In the genomic region with DNA sequence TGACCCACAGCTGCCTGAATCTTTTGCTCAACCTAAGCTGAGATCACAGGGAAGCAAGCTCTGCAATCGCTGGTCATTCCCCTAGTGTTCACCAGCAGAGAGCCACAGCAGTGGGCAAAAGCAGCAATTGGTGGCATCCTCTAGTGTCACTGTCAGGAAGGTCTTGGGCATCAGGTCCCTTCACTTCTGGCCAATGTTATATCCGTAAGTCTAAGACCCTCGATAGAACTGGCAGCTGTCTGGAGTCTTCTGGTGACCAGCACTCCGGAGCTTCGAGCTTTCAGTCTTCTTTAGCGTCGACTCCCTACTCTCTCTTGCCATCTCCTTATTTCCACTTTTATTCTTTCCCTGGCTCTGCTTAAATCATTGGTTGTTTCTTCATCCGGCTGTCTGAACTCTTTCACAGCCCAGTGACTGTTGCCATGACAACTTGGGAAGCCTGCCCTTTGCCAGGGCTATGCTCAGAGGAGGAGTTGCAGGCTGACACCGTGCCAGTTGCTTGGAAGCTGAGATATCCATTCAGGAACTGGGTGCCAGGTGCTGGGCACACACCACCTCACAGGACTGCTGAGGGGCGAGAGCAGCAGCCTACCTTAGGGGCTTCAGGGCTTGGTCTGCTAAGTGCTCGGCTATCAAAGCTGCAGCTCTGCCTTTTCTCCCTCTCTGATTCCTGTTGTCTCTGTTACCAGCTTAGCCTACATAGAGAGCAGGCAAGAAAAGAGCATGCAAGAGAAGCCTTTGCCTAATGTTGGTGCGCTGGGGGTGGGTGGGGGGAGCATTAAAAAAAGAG, we compare ENCODE assay signal across 10 mouse cellular contexts. TPM values are rescaled to one million over a fixed set of nuclear protein-coding genes. Genes with fewer than 3 reads are reported as not detected.
DNase-seq lines count a peak whose midpoint lies in the region; ATAC-seq and TF ChIP-seq lines count a peak whose summit lies in the region.
"Had no signal": no experiment of that assay in that cellular context is flagged by ENCODE, and none has a peak within 500 bp of the region (broad histone marks: within the 10 kb centered on the region; RNA-seq: fewer than 3 reads in every experiment).

No protein-coding gene starts in this region.

- POLR2A ChIA-PET in Patski (lab: Charles Lee): interaction anchor here (0.5 to 1.2 kb wide), 2 partner anchors 23 to 298 kb away, joined by 3 read pairs; no protein-coding TSS in a partner anchor

- H3K27me3 ChIP-seq in Patski: no peaks in the 10 kb centered on the region
- H3K27me3 ChIP-seq in intestine, embryonic 14.5 days (replicated peaks; ENCODE audit: control insufficient read depth, insufficient read depth, low read length): no peaks in the 10 kb centered on the region

- H3K27ac ChIP-seq in intestine, embryonic 14.5 days (ENCODE audit: low read depth): no peak overlapping the region

- H3K4me2 ChIP-seq in intestine, embryonic 14.5 days (ENCODE audit: low read length): peak overlapping the region; percentile 45

- 52% methylated on average over 12 of the region's 12 CpGs for WGBS in intestine, embryonic 14.5 days

- H3K36me3 ChIP-seq in intestine, embryonic 14.5 days (ENCODE audit: control insufficient read depth, insufficient read depth, low read length): peaks cover 4% of the 10 kb centered on the region; the same call in 1 of the 2 replicates
- H3K36me3 ChIP-seq: G1E had no signal

- in situ Hi-C loops in Patski (cut with MboI; ENCODE audit: low pct_unique_long_range_greater_than_20kb): no loop called here

- 0 out of 2 replicates have a peak overlapping the region, but pooled peaks have one; percentile 2 for H3K9ac ChIP-seq in intestine, embryonic 14.5 days (ENCODE audit: low read length)

- CTCF ChIA-PET in Patski (lab: Charles Lee): interaction anchor here (1.0 to 1.9 kb wide), 2 partner anchors 20 to 24 kb away, joined by 4 to 6 read pairs; partner anchors contain the start of gene Acot2

- peaks cover 8% of the 10 kb centered on the region; the same call in 1 of the 2 replicates for H3K4me1 ChIP-seq in intestine, embryonic 14.5 days (replicated peaks; ENCODE audit: control insufficient read depth, insufficient read depth, low read length)

- H3K4me3 ChIP-seq in intestine, embryonic 14.5 days (ENCODE audit: low read depth, low read length): 0 out of 2 replicates have a peak overlapping the region, but pooled peaks have one; percentile 4

- DNase-seq in Patski (ENCODE audit: low read depth, low spot score): no peak
- DNase-seq in cerebellum, postnatal 10 days: peak; percentile 96 to 97
- peak; percentile 30 to 54 for DNase-seq in frontal cortex, postnatal 25 days (ENCODE audit: low spot score in 2 of 2)
- no peak for DNase-seq in intestine, embryonic 14.5 days (ENCODE audit: low spot score)
- DNase-seq in left cerebral cortex, postnatal 10 days (ENCODE audit: extremely low spot score in 1 of 2, low spot score in 2 of 2): peak; percentile 80
- DNase-seq in lung, postnatal 36 days: peak; percentile 88
- peak; percentile 68 for DNase-seq in right cerebral cortex, postnatal 14 days
- no peak for DNase-seq in spleen, adult 12 weeks (ENCODE audit: low spot score)

- H3K9me3 ChIP-seq in intestine, embryonic 14.5 days (ENCODE audit: control insufficient read depth, low read length): no peaks in the 10 kb centered on the region

- TF ChIP-seq CTCF in Patski (IDR thresholded peaks at IDR 0.05): no peak

- peak; percentile 65 for ATAC-seq in Patski
- ATAC-seq in intestine, embryonic 14.5 days (replicated peaks; ENCODE audit: low FRiP score, low TSS enrichment, low read depth): 0 out of 2 replicates have a peak, but pooled peaks have one; percentile 30

- intact Hi-C loops in left cerebral cortex, postnatal 10 days (cut with DNase I): no loop called here

RNA-seq across cellular contexts. Expression of gene Acot1, which starts 2.2 kb away (rescaled TPM):
- polyA plus RNA-seq in Patski (2021): 35.0 TPM
- 89.0 and 99.5 TPM in 2 replicates for polyA plus RNA-seq in intestine, embryonic 14.5 days (2014; fragmentation: Nextera tagmentation; extraction: Ambion mirVana)
- total RNA-seq in left cerebral cortex, postnatal 10 days (2021): 10 to 100 TPM; 18.6 to 20.2 TPM
- polyA plus RNA-seq: G1E had no signal

RNA-seq across cellular contexts. Expression of gene Acot2, which starts 23.8 kb away (rescaled TPM):
- polyA plus RNA-seq in Patski (2021): 33.7 TPM
- polyA plus RNA-seq in intestine, embryonic 14.5 days (2014; fragmentation: Nextera tagmentation; extraction: Ambion mirVana): 25.9 and 26.6 TPM in 2 replicates
- total RNA-seq in left cerebral cortex, postnatal 10 days (2021): 1 to 10 TPM; 7.6 to 7.7 TPM

RNA-seq across cellular contexts. Expression of gene Acot4, which starts 26.7 kb away (rescaled TPM):
- 0.33 TPM for polyA plus RNA-seq in Patski (2021)
- 2.2 and 2.5 TPM in 2 replicates for polyA plus RNA-seq in intestine, embryonic 14.5 days (2014; fragmentation: Nextera tagmentation; extraction: Ambion mirVana)
- total RNA-seq in left cerebral cortex, postnatal 10 days (2021): 1 to 10 TPM; 2.3 to 3.0 TPM
- polyA plus RNA-seq: G1E had no signal

RNA-seq across cellular contexts. Expression of gene Heatr4, which starts 26.8 kb away (rescaled TPM):
- not detected for polyA plus RNA-seq in Patski (2021)
- not detected in 2 replicates for polyA plus RNA-seq in intestine, embryonic 14.5 days (2014; fragmentation: Nextera tagmentation; extraction: Ambion mirVana)
- total RNA-seq in left cerebral cortex, postnatal 10 days (2021): not detected
- total RNA-seq: layer of hippocampus, postnatal 25 days had no signal
- polyA plus RNA-seq: G1E had no signal

RNA-seq across cellular contexts. Expression of gene Gm49366, which starts 27.3 kb away (rescaled TPM):
- not detected for polyA plus RNA-seq in Patski (2021)
- not detected in 2 replicates for polyA plus RNA-seq in intestine, embryonic 14.5 days (2014; fragmentation: Nextera tagmentation; extraction: Ambion mirVana)
- not detected for total RNA-seq in left cerebral cortex, postnatal 10 days (2021)
- total RNA-seq: G1E; layer of hippocampus, postnatal 25 days had no signal
- polyA plus RNA-seq: G1E had no signal

Comparison
In these comparisons a context has a peak if more than half of its experiments do, and no peak if none do; other contexts are left out.
1. DNase-seq: peak in cerebellum, postnatal 10 days (2 of 2), frontal cortex, postnatal 25 days (2 of 2), left cerebral cortex, postnatal 10 days (2 of 2), lung, postnatal 36 days (single experiment) and right cerebral cortex, postnatal 14 days (single experiment); none in Patski (single experiment), intestine, embryonic 14.5 days (single experiment) and spleen, adult 12 weeks (single experiment).